ENCODE assay signal across 24 mouse cellular contexts in the genomic region with DNA sequence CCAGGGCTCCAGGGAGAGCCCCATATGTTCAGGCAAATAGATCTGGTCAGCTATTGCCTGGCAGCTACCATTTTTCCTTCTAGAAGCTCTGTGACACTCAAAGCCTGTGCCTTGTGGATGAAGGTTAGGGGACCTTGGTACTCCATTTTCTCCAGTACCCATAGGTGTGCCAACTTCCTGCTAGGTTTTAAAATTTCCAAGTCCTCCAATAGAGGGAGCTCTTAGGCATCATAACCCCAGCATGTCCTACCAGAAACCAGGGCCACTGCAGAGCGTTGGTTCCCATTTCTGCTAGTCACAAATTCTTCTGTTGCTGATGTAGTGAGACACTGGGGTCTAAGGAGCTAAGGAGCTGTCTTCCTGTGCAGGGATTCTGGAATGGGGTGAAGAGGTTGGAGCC.
DNase-seq lines count a peak whose midpoint lies in the region; TF ChIP-seq lines count a peak whose summit lies in the region.
"Had no signal": no experiment of that assay in that cellular context is flagged by ENCODE, and none has a peak within 500 bp of the region (broad histone marks: within the 10 kb centered on the region; RNA-seq: fewer than 3 reads in every experiment).

No protein-coding gene starts in this region.

- no peak overlapping the region for H3K4me3 ChIP-seq in layer of hippocampus, adult 2 months
- H3K4me3 ChIP-seq: embryonic facial prominence, embryonic 12.5 days; heart, adult 2 months; heart, embryonic 13.5 days; liver, embryonic 13.5 days had no signal

- peak; percentile 56 for TF ChIP-seq CTCF in layer of hippocampus, adult 2 months (conservative IDR thresholded peaks at IDR 0.05)

- H3K27ac ChIP-seq in layer of hippocampus, adult 2 months, result no peak overlapping the region
- H3K27ac ChIP-seq: embryonic facial prominence, embryonic 12.5 days; heart, adult 2 months; heart, embryonic 13.5 days; hindbrain, embryonic 14.5 days; liver, embryonic 13.5 days had no signal

- DNase-seq in layer of hippocampus, adult 2 months (ENCODE audit: low spot score in 2 of 2), result no peak
- no peak for DNase-seq in layer of hippocampus, postnatal 36 days
- DNase-seq in retina, embryonic 14.5 days (ENCODE audit: low spot score), result peak; percentile 36
- no peak for DNase-seq in retina, postnatal 1 day
- DNase-seq in NIH3T3 (ENCODE audit: low read depth) (peak; percentile 21), adipocyte (ENCODE audit: low spot score) (no peak)
- no peak for DNase-seq in testis, postnatal 14 days (ENCODE audit: low spot score)
- DNase-seq: adrenal gland, adult 2 months; cerebellum, adult 11-12 months; cerebellum, postnatal 10 days; forebrain, postnatal 0 days; gastrocnemius, postnatal 25 days; heart, adult 2 months; heart, postnatal 14 days; kidney, adult 9 months; kidney, postnatal 25 days; liver, embryonic 13.5 days; lung, adult 2 months; lung, postnatal 4 days; thymus, adult 18-20 months; thymus, postnatal 36 days had no signal

Comparison
In these comparisons a context has a peak if more than half of its experiments do, and no peak if none do; other contexts are left out.
1. DNase-seq: peak in retina, embryonic 14.5 days (single experiment) and NIH3T3 (single experiment); none in layer of hippocampus, adult 2 months (0 of 2), layer of hippocampus, postnatal 36 days (0 of 2), retina, postnatal 1 day (single experiment), testis, postnatal 14 days (single experiment) and adipocyte (single experiment).